Mouse (Mus musculus) hindbrain, embryonic 16.5 days (tissue): ENCODE results near the gene Ccl4. TPM values are rescaled to one million over a fixed set of nuclear protein-coding genes. Genes with fewer than 3 reads are reported as not detected.

Source experiments
- ATAC-seq: fragments of 200-750 bp; cut with Nextera tagmentation; 2 replicates; pipeline ENCODE4 v1.8.0; 2017; ENCODE audit warnings: moderate TSS enrichment, moderate library complexity
- H3K27ac ChIP-seq: fragments of 300-500 bp; sonication (generic); 2 replicates; pipeline ENCODE4 v1.5.1; 2014; ENCODE audit warnings: low read depth, mild to moderate bottlenecking, control low read depth, low read length, moderate library complexity
- H3K27me3 ChIP-seq: fragments of 300-500 bp; sonication (generic); replicated peaks from 2 replicates; pipeline ENCODE4 v1.6.1; 2014; ENCODE audit warnings: low read length; ENCODE audit not compliant: control insufficient read depth, insufficient read depth
- H3K36me3 ChIP-seq: fragments of 300-500 bp; sonication (generic); 2 replicates; pipeline ENCODE4 v1.6.1; 2014; ENCODE audit warnings: mild to moderate bottlenecking, low read length, moderate library complexity, mixed read lengths; ENCODE audit not compliant: control insufficient read depth, insufficient read depth
- H3K4me1 ChIP-seq: fragments of 300-500 bp; sonication (generic); 2 replicates; pipeline ENCODE4 v1.6.1; 2014; ENCODE audit warnings: low read depth, low read length; ENCODE audit not compliant: control insufficient read depth, insufficient read depth
- H3K4me2 ChIP-seq: fragments of 300-500 bp; sonication (generic); 2 replicates; pipeline ENCODE4 v1.6.1; 2014; ENCODE audit warnings: mild to moderate bottlenecking, low read length, control low read depth, moderate library complexity
- H3K4me3 ChIP-seq: fragments of 300-500 bp; sonication (generic); 2 replicates; pipeline ENCODE4 v1.5.1; 2014; ENCODE audit warnings: mild to moderate bottlenecking, low read length, control low read depth, moderate library complexity
- H3K9ac ChIP-seq: fragments of 300-500 bp; sonication (generic); 2 replicates; pipeline ENCODE4 v1.6.1; 2014; ENCODE audit warnings: low read depth, mild to moderate bottlenecking, control low read depth, low read length, moderate library complexity
- H3K9me3 ChIP-seq: fragments of 300-500 bp; sonication (generic); 2 replicates; pipeline ENCODE4 v1.6.1; 2014; ENCODE audit warnings: mild to moderate bottlenecking, low read length, moderate library complexity; ENCODE audit not compliant: control insufficient read depth
- WGBS: fragments of 180-500 bp; shearing (Covaris S2); extraction: QIAGEN DNeasy Blood & Tissue Kit; methylation state at CpG from one replicate; pipeline ENCODE4 v1.1.7; 2014; 5-methylcytosine and 5-hydroxymethylcytosine counted together
- polyA plus RNA-seq: library from polyadenylated mRNA; unstranded; fragments of >200 nt; fragmentation: Nextera tagmentation; extraction: Ambion mirVana; gene quantifications from 2 replicates; pipeline ENCODE4 v1.2.1, GENCODE M21; 2015

The Ccl4 gene
- polyA plus RNA-seq = 1.1 and 1.4 TPM in 2 replicates

DNA sequence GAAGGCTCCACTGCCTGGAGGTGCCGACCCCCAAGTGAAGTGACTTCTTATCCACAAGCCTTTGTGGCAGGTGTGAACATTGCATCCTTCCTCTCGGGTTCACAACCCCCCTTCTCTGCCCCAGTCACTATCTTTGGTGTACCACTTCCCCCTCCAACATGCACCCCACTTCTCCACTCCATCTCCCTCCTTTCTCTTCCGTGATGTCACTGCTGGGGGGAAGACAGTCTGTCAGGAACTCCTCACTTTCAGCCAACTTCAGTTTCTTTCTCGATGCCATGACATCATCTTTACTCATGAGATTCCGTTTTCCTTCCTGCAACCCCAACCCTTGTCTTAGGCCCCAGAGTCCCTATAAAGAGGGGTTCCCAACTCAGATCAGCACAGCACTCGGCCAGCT is at the start of gene Ccl4:
Gene Ccl4, plus strand, starts transcription at position 381 of the 400 bp plus-strand sequence.
- Histone ChIP-seq H3K4me3 (no peak within 1 kb of the TSS), H3K27me3 (no peaks in the 10 kb centered on the region), H3K9me3 (no peaks in the 10 kb centered on the region), H3K27ac (no peak within 1 kb of the TSS), H3K4me2 (no peak within 1 kb of the TSS), H3K4me1 (no peaks in the 10 kb centered on the region), H3K36me3 (no peaks in the 10 kb centered on the region), H3K9ac (no peak within 1 kb of the TSS)
- 79% methylated on average over 6 of the region's 6 CpGs for WGBS
- ATAC-seq = no peak

DNA sequence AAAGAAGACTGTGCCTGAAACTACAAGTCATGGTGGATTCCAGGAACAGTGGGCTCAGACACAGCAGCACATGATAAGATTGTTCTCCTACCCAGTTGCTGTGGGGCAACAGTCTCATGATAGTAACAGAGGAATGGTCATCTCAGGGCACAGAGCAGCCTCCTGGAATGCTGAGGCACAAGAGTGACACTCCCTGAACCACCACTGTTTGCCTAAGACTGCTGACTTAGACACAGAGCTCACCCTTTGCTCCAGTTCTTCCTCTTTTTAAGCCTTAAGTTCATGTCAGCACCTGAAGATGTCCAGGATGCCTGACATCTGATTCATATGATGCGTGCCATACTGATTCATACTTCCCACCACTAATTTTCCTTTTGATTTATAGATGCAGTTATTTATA is 45.8 kb upstream of the Ccl4 start:
- Histone ChIP-seq H3K9ac (no peak overlapping the region), H3K36me3 (no peaks in the 10 kb centered on the region), H3K27me3 (no peaks in the 10 kb centered on the region), H3K4me3 (no peak overlapping the region), H3K27ac (no peak overlapping the region), H3K9me3 (no peaks in the 10 kb centered on the region), H3K4me1 (no peaks in the 10 kb centered on the region), H3K4me2 (no peak overlapping the region)
- WGBS = 95% methylated on average over 1 of the region's 1 CpGs
- no peak for ATAC-seq

DNA sequence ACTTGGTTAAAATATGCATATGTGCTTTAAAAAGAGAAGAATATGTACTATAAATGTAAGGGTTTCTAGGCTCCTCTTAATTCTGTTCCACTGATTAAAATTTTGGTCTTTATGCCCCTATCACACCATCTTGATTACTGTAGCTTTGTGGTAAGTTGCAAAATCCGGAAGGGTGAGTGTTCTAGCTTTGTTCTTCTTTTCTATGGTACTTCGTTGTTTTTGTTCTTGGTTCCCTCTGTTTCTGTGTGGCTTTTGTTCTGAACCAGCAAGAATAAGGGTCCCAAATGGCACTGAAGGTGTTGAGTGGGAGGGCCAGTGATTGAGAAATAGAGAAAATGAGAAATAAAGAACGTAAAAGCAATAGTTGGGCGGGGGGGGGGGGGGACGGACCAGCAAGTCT is 44.1 kb upstream of the Ccl4 start:
- no peak for ATAC-seq
- Histone ChIP-seq H3K9me3 (no peaks in the 10 kb centered on the region), H3K9ac (no peak overlapping the region), H3K4me2 (no peak overlapping the region), H3K36me3 (no peaks in the 10 kb centered on the region), H3K4me1 (no peaks in the 10 kb centered on the region), H3K27me3 (no peaks in the 10 kb centered on the region), H3K4me3 (no peak overlapping the region), H3K27ac (no peak overlapping the region)
- WGBS = 54% methylated on average over 5 of the region's 5 CpGs

DNA sequence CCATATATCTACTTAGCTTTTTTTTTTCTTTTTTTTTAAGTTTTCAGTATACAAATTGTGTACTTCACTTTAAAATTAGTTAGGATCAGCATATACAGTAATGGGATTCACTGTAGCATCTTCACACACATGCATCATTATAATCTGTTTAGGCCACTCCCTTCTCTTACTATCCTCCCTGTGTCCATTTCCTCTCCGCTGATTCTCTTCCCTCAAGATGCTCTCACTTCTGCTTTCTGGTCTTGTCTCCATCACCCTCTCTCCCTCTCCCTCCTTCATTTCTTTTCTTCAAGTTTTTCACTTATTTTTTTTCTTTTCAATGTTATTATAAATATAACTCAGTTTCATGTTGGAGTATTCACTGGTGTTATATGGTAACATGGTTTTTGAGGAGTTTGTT is 43.3 kb upstream of the Ccl4 start:
- WGBS = 90% methylated on average over 1 of the region's 1 CpGs
- H3K4me3 ChIP-seq = no peak overlapping the region
- no peak overlapping the region for H3K27ac ChIP-seq
- no peaks in the 10 kb centered on the region for H3K9me3 ChIP-seq
- H3K36me3 ChIP-seq = no peaks in the 10 kb centered on the region
- H3K4me2 ChIP-seq = no peak overlapping the region
- no peaks in the 10 kb centered on the region for H3K4me1 ChIP-seq
- no peaks in the 10 kb centered on the region for H3K27me3 ChIP-seq
- H3K9ac ChIP-seq = no peak overlapping the region
- no peak for ATAC-seq

DNA sequence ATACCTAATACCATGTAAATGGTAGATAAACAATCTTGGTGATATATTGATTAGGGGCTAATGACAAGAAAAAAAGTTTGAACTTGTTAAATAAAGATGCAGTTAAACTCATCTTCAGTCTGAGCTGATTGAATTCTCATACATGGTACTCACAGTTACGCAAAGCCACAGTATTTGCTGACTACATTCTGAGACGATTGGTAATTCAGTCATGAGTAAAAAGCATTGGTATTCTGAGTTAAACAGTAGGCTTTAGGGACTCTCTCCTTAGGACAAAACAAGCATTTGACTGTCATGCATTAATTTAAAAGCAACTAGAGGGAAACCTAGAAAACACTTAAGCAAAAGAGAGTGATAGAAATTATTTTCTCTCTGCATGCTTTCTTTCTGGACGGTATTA is 38.8 kb upstream of the Ccl4 start:
- ATAC-seq = no peak
- H3K27ac ChIP-seq = no peak overlapping the region
- no peak overlapping the region for H3K4me2 ChIP-seq
- H3K27me3 ChIP-seq = no peaks in the 10 kb centered on the region
- H3K4me1 ChIP-seq = no peaks in the 10 kb centered on the region
- H3K9ac ChIP-seq = no peak overlapping the region
- H3K9me3 ChIP-seq = no peaks in the 10 kb centered on the region
- whole genome bisulfite sequencing = 83% methylated on average over 3 of the region's 3 CpGs
- H3K36me3 ChIP-seq = no peaks in the 10 kb centered on the region
- H3K4me3 ChIP-seq = no peak overlapping the region

DNA sequence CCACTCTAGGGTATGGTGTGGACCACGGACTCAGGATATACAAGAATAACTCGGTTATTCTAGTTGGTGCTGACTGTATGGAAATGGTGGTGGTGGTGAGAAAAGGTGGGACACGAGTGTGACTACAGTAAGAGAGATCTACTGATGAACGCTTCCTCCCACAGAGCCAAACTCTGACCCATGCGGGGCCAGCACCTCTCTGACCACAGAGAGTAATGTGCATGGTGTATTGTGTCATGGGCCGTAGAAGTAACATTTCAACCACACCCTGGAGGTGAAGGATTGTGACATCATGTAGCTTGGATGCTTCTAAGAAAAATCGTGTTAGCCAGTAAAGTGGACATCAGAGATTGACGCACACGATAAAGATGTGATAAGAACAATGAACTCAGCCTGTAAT is 33.6 kb upstream of the Ccl4 start:
- no peaks in the 10 kb centered on the region for H3K36me3 ChIP-seq
- WGBS = 91% methylated on average over 9 of the region's 9 CpGs
- no peak overlapping the region for H3K4me2 ChIP-seq
- H3K4me1 ChIP-seq = no peaks in the 10 kb centered on the region
- no peak for ATAC-seq
- no peak overlapping the region for H3K9ac ChIP-seq
- no peak overlapping the region for H3K27ac ChIP-seq
- no peak overlapping the region for H3K4me3 ChIP-seq
- no peaks in the 10 kb centered on the region for H3K9me3 ChIP-seq
- H3K27me3 ChIP-seq = no peaks in the 10 kb centered on the region

DNA sequence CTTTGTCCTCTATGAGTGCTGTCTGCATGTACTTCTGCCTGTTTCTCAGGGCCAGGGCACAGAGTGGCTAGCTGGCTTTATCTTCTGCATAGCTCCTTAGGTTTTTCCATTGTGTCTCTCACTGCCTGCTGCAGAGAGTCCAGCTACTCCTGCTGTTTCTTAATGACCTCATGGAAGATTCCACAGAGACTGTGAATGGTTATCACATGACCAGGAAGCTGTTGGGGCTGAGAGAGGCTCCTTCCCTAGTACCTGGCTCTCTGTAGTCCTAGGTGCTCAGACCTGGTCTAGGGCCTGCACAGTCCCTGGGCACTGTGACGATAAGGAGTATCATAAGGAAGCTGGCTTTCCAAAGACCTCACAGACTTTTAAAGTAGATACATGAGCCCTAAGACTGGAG is 31.8 kb upstream of the Ccl4 start:
- no peak overlapping the region for H3K9ac ChIP-seq
- H3K27me3 ChIP-seq = no peaks in the 10 kb centered on the region
- no peak overlapping the region for H3K4me2 ChIP-seq
- WGBS = 93% methylated on average over 1 of the region's 1 CpGs
- no peak overlapping the region for H3K4me3 ChIP-seq
- H3K4me1 ChIP-seq = no peaks in the 10 kb centered on the region
- ATAC-seq = no peak
- no peak overlapping the region for H3K27ac ChIP-seq
- no peaks in the 10 kb centered on the region for H3K9me3 ChIP-seq
- no peaks in the 10 kb centered on the region for H3K36me3 ChIP-seq

DNA sequence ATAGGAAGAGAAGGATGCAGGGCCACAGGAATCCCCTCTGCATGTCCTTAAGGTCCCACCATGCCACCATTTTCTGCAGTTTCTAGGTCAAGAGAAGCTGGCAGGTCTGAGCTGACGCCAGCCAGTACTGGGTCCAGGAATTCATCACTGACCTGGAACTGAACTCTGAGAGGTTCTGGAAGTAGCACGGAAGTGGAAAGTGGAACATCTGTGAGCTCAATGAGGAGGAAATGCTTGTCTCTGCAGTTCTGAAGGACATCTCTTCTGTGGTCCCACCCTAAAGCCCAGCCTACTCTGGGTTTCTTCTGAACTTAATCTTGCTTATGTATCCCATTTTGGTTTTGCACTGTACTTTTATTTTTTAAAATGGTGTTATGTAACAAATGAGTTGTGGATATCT is 31.3 kb upstream of the Ccl4 start:
- H3K27ac ChIP-seq = no peak overlapping the region
- WGBS = 81% methylated on average over 2 of the region's 2 CpGs
- no peak overlapping the region for H3K9ac ChIP-seq
- no peaks in the 10 kb centered on the region for H3K36me3 ChIP-seq
- ATAC-seq = no peak
- no peaks in the 10 kb centered on the region for H3K27me3 ChIP-seq
- no peak overlapping the region for H3K4me2 ChIP-seq
- no peaks in the 10 kb centered on the region for H3K9me3 ChIP-seq
- no peak overlapping the region for H3K4me3 ChIP-seq
- no peaks in the 10 kb centered on the region for H3K4me1 ChIP-seq

DNA sequence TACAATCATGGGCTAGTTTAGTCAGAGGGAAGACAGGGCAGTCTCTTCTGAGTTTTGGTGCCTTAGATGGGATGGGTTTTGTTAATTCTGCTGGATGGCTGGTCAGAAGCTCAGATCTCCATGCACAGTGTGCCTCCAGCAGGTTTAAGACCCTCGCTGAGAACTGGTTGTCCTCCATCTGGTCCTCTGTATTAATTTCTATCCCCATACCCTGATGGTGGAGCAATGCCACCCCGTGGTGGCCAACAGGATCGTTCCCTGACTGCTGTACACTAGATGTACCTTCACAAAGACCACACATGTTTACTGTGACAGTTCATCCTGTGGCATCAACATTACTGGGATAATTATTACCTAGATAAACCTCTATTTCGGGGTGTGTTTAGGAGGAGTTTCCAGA is 29.6 kb upstream of the Ccl4 start:
- Histone ChIP-seq H3K4me2 (no peak overlapping the region), H3K27ac (no peak overlapping the region), H3K4me1 (no peaks in the 10 kb centered on the region), H3K36me3 (no peaks in the 10 kb centered on the region), H3K4me3 (no peak overlapping the region), H3K27me3 (no peaks in the 10 kb centered on the region), H3K9ac (no peak overlapping the region), H3K9me3 (no peaks in the 10 kb centered on the region)
- ATAC-seq = no peak
- WGBS = 70% methylated on average over 4 of the region's 4 CpGs

DNA sequence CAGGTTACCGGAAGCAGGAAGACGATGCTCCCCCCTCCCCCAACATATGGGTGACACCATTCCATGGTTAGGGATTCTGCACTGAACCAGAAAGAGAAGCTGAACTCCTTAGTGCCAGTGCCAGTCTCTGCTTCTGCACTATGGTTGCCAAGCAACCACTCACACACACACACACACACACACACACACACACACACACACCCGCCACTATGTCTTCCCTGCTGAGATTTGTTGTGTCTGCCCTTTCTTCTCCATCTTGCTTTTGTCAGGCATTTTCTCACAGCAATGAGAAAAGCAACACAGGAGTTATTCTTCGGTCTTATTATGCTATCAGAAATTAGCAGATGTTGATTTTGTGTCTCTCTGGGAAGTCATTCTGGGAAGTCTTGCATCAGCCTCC is 28.0 kb upstream of the Ccl4 start:
- H3K4me3 ChIP-seq = no peak overlapping the region
- no peaks in the 10 kb centered on the region for H3K27me3 ChIP-seq
- no peaks in the 10 kb centered on the region for H3K4me1 ChIP-seq
- H3K9me3 ChIP-seq = no peaks in the 10 kb centered on the region
- H3K27ac ChIP-seq = no peak overlapping the region
- H3K36me3 ChIP-seq = no peaks in the 10 kb centered on the region
- H3K9ac ChIP-seq = no peak overlapping the region
- no peak overlapping the region for H3K4me2 ChIP-seq
- ATAC-seq = no peak
- 19% methylated on average over 4 of the region's 4 CpGs for WGBS
